Mouse (Mus musculus) hindbrain, embryonic 16.5 days (tissue): Measurements from ENCODE around the gene Tecr. TPM values are rescaled to one million over a fixed set of nuclear protein-coding genes. Genes with fewer than 3 reads are reported as not detected.

Experiments
- ATAC-seq: fragments of 200-750 bp; cut with Nextera tagmentation; 2 replicates; pipeline ENCODE4 v1.8.0; 2017; ENCODE audit warnings: moderate TSS enrichment, moderate library complexity
- H3K27ac ChIP-seq: fragments of 300-500 bp; sonication (generic); 2 replicates; pipeline ENCODE4 v1.5.1; 2014; ENCODE audit warnings: low read depth, mild to moderate bottlenecking, control low read depth, low read length, moderate library complexity
- H3K27me3 ChIP-seq: fragments of 300-500 bp; sonication (generic); replicated peaks from 2 replicates; pipeline ENCODE4 v1.6.1; 2014; ENCODE audit warnings: low read length; ENCODE audit not compliant: control insufficient read depth, insufficient read depth
- H3K36me3 ChIP-seq: fragments of 300-500 bp; sonication (generic); 2 replicates; pipeline ENCODE4 v1.6.1; 2014; ENCODE audit warnings: mild to moderate bottlenecking, low read length, moderate library complexity, mixed read lengths; ENCODE audit not compliant: control insufficient read depth, insufficient read depth
- H3K4me1 ChIP-seq: fragments of 300-500 bp; sonication (generic); 2 replicates; pipeline ENCODE4 v1.6.1; 2014; ENCODE audit warnings: low read depth, low read length; ENCODE audit not compliant: control insufficient read depth, insufficient read depth
- H3K4me2 ChIP-seq: fragments of 300-500 bp; sonication (generic); 2 replicates; pipeline ENCODE4 v1.6.1; 2014; ENCODE audit warnings: mild to moderate bottlenecking, low read length, control low read depth, moderate library complexity
- H3K4me3 ChIP-seq: fragments of 300-500 bp; sonication (generic); 2 replicates; pipeline ENCODE4 v1.5.1; 2014; ENCODE audit warnings: mild to moderate bottlenecking, low read length, control low read depth, moderate library complexity
- H3K9ac ChIP-seq: fragments of 300-500 bp; sonication (generic); 2 replicates; pipeline ENCODE4 v1.6.1; 2014; ENCODE audit warnings: low read depth, mild to moderate bottlenecking, control low read depth, low read length, moderate library complexity
- H3K9me3 ChIP-seq: fragments of 300-500 bp; sonication (generic); 2 replicates; pipeline ENCODE4 v1.6.1; 2014; ENCODE audit warnings: mild to moderate bottlenecking, low read length, moderate library complexity; ENCODE audit not compliant: control insufficient read depth
- WGBS: fragments of 180-500 bp; shearing (Covaris S2); extraction: QIAGEN DNeasy Blood & Tissue Kit; methylation state at CpG from one replicate; pipeline ENCODE4 v1.1.7; 2014; 5-methylcytosine and 5-hydroxymethylcytosine counted together
- polyA plus RNA-seq: library from polyadenylated mRNA; unstranded; fragments of >200 nt; fragmentation: Nextera tagmentation; extraction: Ambion mirVana; gene quantifications from 2 replicates; pipeline ENCODE4 v1.2.1, GENCODE M21; 2015

The Tecr gene
- polyA plus RNA-seq, 1 experiment from 2014 or later: 1,598 TPM

- Histone ChIP-seq H3K9ac (no peak overlapping the region), H3K4me3 (no peak overlapping the region), H3K4me2 (no peak overlapping the region), H3K27me3 (no peaks in the 10 kb centered on the region), H3K36me3 (no peaks in the 10 kb centered on the region), H3K4me1 (peaks cover 4% of the 10 kb centered on the region), H3K27ac (no peak overlapping the region), H3K9me3 (no peaks in the 10 kb centered on the region)
- WGBS: 95% methylated on average over 4 of the region's 4 CpGs
- ATAC-seq: no peak
These were observed 40.3 kb upstream of the Tecr start for GRCm38 (mm10) chr8:83648031-83648430.

GRCm38 (mm10) chr8:83647511-83647910 is 39.7 kb upstream of the Tecr start:
- Histone ChIP-seq H3K27me3 (no peaks in the 10 kb centered on the region), H3K4me1 (peaks cover 4% of the 10 kb centered on the region), H3K27ac (no peak overlapping the region), H3K4me2 (no peak overlapping the region), H3K9me3 (no peaks in the 10 kb centered on the region), H3K4me3 (no peak overlapping the region), H3K9ac (no peak overlapping the region), H3K36me3 (no peaks in the 10 kb centered on the region)
- WGBS: 97% methylated on average over 11 of the region's 11 CpGs
- ATAC-seq: no peak

GRCm38 (mm10) chr8:83639649-83640048 is 31.9 kb upstream of the Tecr start:
- H3K36me3 ChIP-seq: no peaks in the 10 kb centered on the region
- H3K4me1 ChIP-seq: no peaks in the 10 kb centered on the region
- H3K9ac ChIP-seq: no peak overlapping the region
- no peak overlapping the region for H3K27ac ChIP-seq
- ATAC-seq: no peak
- H3K27me3 ChIP-seq: no peaks in the 10 kb centered on the region
- 81% methylated on average over 5 of the region's 5 CpGs for WGBS
- peaks cover 4% of the 10 kb centered on the region; the same call in 1 of the 2 replicates for H3K9me3 ChIP-seq
- H3K4me2 ChIP-seq: no peak overlapping the region
- H3K4me3 ChIP-seq: no peak overlapping the region

- Histone ChIP-seq H3K4me1 (no peaks in the 10 kb centered on the region), H3K4me2 (no peak overlapping the region), H3K9ac (no peak overlapping the region), H3K9me3 (peaks cover 4% of the 10 kb centered on the region; the same call in 1 of the 2 replicates), H3K36me3 (no peaks in the 10 kb centered on the region), H3K4me3 (no peak overlapping the region), H3K27ac (no peak overlapping the region), H3K27me3 (no peaks in the 10 kb centered on the region)
- 77% methylated on average over 4 of the region's 4 CpGs for WGBS
- no peak for ATAC-seq
These were observed 31.1 kb upstream of the Tecr start for GRCm38 (mm10) chr8:83638856-83639255.

- ATAC-seq: no peak
- Histone ChIP-seq H3K27ac (no peak overlapping the region), H3K9ac (no peak overlapping the region), H3K4me2 (no peak overlapping the region), H3K27me3 (no peaks in the 10 kb centered on the region), H3K36me3 (no peaks in the 10 kb centered on the region), H3K9me3 (peaks cover 4% of the 10 kb centered on the region; the same call in 1 of the 2 replicates), H3K4me3 (no peak overlapping the region), H3K4me1 (no peaks in the 10 kb centered on the region)
- 86% methylated on average over 7 of the region's 7 CpGs for WGBS
These were observed 24.4 kb upstream of the Tecr start for GRCm38 (mm10) chr8:83632083-83632707.

- Histone ChIP-seq H3K27me3 (no peaks in the 10 kb centered on the region), H3K4me3 (no peak overlapping the region), H3K9me3 (no peaks in the 10 kb centered on the region), H3K9ac (no peak overlapping the region), H3K4me2 (no peak overlapping the region), H3K36me3 (no peaks in the 10 kb centered on the region), H3K4me1 (no peaks in the 10 kb centered on the region; the same call in 1 of the 2 replicates), H3K27ac (no peak overlapping the region)
- ATAC-seq: no peak
- WGBS: 95% methylated on average over 6 of the region's 6 CpGs
These were observed 18.0 kb upstream of the Tecr start for GRCm38 (mm10) chr8:83625676-83626299.

GRCm38 (mm10) chr8:83624739-83625138 is 17.0 kb upstream of the Tecr start:
- Histone ChIP-seq H3K27me3 (no peaks in the 10 kb centered on the region), H3K27ac (no peak overlapping the region), H3K36me3 (no peaks in the 10 kb centered on the region), H3K4me1 (no peaks in the 10 kb centered on the region; the same call in 1 of the 2 replicates), H3K4me2 (no peak overlapping the region), H3K9me3 (no peaks in the 10 kb centered on the region), H3K4me3 (no peak overlapping the region), H3K9ac (no peak overlapping the region)
- 59% methylated on average over 3 of the region's 3 CpGs for WGBS
- no peak for ATAC-seq

- no peak overlapping the region for H3K27ac ChIP-seq
- WGBS: 89% methylated on average over 7 of the region's 7 CpGs
- ATAC-seq: no peak
- no peak overlapping the region for H3K4me2 ChIP-seq
- no peak overlapping the region for H3K9ac ChIP-seq
- no peaks in the 10 kb centered on the region for H3K9me3 ChIP-seq
- H3K4me3 ChIP-seq: no peak overlapping the region
- no peaks in the 10 kb centered on the region for H3K27me3 ChIP-seq
- no peaks in the 10 kb centered on the region for H3K36me3 ChIP-seq
- H3K4me1 ChIP-seq: no peaks in the 10 kb centered on the region; the same call in 1 of the 2 replicates
These were observed 15.8 kb upstream of the Tecr start for GRCm38 (mm10) chr8:83623549-83623948.

- H3K9me3 ChIP-seq: no peaks in the 10 kb centered on the region
- peak overlapping the region; percentile 44 for H3K4me3 ChIP-seq
- no peak overlapping the region; the same call in 1 of the 2 replicates for H3K27ac ChIP-seq
- peak overlapping the region; percentile 64 for H3K9ac ChIP-seq
- H3K36me3 ChIP-seq: no peaks in the 10 kb centered on the region
- no peaks in the 10 kb centered on the region; the same call in 1 of the 2 replicates for H3K4me1 ChIP-seq
- H3K4me2 ChIP-seq: peak overlapping the region; percentile 76
- H3K27me3 ChIP-seq: no peaks in the 10 kb centered on the region
- ATAC-seq: peak; percentile 96
- WGBS: 11% methylated on average over 23 of the region's 23 CpGs
These were observed 14.7 kb upstream of the Tecr start for GRCm38 (mm10) chr8:83622389-83622989.
